Mouse (Mus musculus): ENCODE data around the gene Bmper. TPM values are rescaled to one million over a fixed set of nuclear protein-coding genes. Genes with fewer than 3 reads are reported as not detected.

Bmper gene
- not detected in 2 replicates for total RNA-seq (2014; fragmentation: Nextera tagmentation)
- not detected in 2 replicates for total RNA-seq (2017)

GRCm38 (mm10) chr9:23222841-23223548 is at the start of gene Bmper:
Gene Bmper (plus strand): TSS chr9:23223076.
- peak; percentile 67 for ATAC-seq (replicated peaks; ENCODE audit: poor library complexity, severe bottlenecking)

DNA sequence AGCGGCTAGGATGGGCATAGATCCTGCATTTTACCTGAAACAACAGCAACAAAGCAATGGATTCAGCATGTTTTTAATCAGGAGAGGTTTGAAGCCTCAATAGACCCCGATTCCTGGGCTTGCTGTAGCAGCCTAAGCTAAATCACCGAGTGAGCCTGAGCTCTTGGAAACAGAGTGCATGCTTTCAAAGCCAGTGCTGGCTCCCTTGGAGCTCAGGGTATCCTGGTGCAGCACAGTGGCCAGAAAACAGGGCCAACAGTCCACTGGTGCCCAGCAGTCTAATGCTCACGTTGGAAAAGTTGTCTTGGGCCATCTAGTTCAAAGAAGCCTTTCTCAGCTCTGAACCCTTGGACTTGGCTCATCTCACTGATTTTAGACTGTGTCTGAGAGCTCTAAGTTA is 45.4 kb upstream of the Bmper start:
- ATAC-seq (replicated peaks; ENCODE audit: poor library complexity, severe bottlenecking), result no peak

DNA sequence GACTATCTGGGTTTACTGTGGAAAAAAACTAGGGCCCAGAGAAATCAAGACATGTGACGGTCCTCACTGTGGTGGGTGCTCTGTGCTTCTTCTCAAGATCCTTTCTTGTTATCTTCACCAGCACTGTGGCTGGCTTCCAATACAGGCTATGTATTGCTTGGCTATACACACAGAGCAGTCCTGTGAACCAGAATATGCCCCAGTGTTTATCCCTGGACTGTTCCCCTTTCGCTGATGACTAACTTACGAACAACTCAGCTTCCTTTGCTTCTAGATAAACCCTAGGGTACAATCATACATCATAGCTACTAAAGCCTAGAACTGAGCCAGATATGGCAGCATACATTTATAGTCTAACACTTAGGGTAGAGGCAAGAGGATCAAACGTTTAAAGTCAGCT is 35.7 kb upstream of the Bmper start:
- ATAC-seq (replicated peaks; ENCODE audit: poor library complexity, severe bottlenecking), result no peak

GRCm38 (mm10) chr9:23188136-23188535 is 34.7 kb upstream of the Bmper start:
- ATAC-seq (replicated peaks; ENCODE audit: poor library complexity, severe bottlenecking), result no peak

DNA sequence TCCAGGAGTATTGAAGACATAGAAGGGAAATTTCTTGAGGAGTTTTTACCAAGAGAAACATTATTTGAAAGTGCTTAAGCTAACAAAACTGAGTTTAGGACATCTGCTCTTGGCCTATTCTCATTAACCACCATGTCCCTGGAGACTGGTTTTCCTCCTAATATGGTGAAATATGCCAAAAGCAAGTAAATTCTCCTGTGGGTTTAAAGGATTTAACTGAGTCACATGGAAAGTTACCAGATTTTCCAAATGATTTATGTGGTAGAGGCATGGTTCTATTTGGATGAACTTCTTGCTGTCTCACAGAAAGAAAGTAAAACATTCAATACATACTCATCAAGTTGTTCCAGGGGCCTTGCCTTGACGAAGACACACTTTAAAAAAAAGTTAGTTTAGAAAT is 31.9 kb upstream of the Bmper start:
- no peak for ATAC-seq (replicated peaks; ENCODE audit: poor library complexity, severe bottlenecking)

- no peak for ATAC-seq (replicated peaks; ENCODE audit: poor library complexity, severe bottlenecking)
Observed at GRCm38 (mm10) chr9:23191431-23191830, 31.4 kb upstream of the Bmper start.

DNA sequence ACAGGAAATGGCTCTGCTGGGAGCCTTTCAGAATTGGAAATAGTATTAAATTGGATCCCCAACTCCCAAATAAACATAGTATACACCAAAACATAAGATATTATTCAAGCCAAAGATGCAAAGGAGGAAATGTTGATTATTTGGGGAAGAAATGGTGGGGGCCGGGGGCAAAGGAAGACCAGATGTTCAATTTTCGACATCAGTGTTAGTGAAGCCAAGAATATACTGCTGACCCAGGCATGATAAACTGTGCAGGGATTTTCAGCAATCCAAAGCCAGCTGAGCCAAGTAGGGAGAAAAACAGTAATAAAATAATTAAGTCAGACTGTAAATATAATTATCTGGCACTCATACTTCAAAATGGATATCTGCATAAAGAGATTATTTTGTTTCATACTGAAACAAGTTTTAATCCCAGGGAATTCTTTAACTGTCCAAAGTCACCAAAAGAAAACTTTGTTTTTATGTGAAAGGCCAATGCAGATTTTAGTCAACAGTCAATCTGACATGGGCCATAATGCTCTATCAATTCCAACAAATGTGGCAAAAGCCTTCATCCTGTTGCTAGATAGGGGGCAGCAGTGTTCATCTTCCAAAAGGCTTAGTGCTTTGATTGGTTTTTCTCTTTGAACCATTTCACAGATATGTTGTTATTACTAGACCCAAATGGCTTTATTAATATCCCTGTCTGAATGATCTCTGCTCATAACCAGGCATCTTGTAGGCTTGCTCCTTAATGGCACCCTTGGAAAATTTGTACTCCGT is 30.1 kb upstream of the Bmper start:
- no peak for ATAC-seq (replicated peaks; ENCODE audit: poor library complexity, severe bottlenecking)

- ATAC-seq (replicated peaks; ENCODE audit: poor library complexity, severe bottlenecking), result no peak
Observed at GRCm38 (mm10) chr9:23198996-23199395, 23.9 kb upstream of the Bmper start.

- no peak for ATAC-seq (replicated peaks; ENCODE audit: poor library complexity, severe bottlenecking)
Observed at GRCm38 (mm10) chr9:23199841-23200240, 23.0 kb upstream of the Bmper start.

DNA sequence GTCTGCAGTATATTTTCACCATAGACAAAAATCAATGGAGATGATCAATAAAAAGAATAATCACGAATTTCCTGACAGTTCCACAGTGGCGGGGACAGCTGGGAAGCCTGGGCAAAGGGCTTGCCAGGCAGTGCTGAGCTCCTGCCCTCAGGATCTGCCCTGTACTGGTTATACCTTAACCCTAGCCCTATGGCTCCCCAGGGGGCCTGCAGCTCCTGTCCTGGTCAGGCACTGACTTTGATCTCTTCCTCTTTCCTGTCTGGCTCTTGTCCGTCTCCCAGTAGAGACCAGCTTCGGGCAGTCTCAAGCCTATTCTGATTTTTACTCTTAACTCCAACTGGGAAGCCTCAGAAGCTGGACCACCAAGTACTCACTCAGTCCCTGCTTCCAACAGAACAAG is 22.0 kb upstream of the Bmper start:
- no peak for ATAC-seq (replicated peaks; ENCODE audit: poor library complexity, severe bottlenecking)

- ATAC-seq (replicated peaks; ENCODE audit: poor library complexity, severe bottlenecking), result no peak
Observed at GRCm38 (mm10) chr9:23202431-23202830, 20.4 kb upstream of the Bmper start.

- ATAC-seq (replicated peaks; ENCODE audit: poor library complexity, severe bottlenecking), result no peak
Observed at GRCm38 (mm10) chr9:23204339-23205288, 18.3 kb upstream of the Bmper start.

DNA sequence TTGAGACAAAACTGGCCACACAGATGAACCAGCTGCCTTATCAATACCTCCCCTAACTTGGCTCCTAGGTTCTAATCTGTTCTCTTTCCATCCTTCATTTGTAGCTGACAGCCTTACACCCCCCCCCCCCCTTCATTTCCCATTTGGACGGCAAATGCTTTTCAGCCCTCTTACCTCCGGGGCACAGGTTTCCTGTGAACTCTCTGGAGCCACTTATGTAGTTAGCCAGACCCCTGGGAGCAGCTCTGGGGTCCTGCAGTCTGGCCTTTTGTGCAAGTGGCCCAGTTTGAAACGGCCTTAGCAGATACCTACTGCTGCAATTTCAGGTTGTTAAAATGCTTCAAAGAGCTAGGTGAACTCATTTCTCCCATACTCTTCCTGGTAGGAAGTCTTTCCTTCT is 17.6 kb upstream of the Bmper start:
- ATAC-seq (replicated peaks; ENCODE audit: poor library complexity, severe bottlenecking), result no peak

DNA sequence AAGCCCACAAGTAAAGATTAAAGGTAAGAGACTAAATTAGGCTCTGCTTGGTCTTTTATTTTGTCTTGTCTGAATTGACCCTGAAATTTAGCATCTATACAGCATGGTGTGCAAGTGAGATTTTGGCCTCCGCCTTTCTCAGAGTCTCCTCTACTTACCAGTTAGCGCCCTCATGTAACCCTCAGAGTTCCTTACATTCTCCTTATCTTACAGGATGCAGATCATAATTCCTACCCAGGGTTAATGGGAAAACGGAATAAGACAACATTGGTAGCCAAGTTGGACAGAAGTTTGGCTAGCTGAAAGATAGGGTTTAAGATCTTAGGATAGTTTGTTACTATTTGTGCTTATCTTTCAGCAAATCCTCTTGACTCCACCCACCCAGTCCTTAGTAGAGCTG is 17.1 kb upstream of the Bmper start:
- no peak for ATAC-seq (replicated peaks; ENCODE audit: poor library complexity, severe bottlenecking)

DNA sequence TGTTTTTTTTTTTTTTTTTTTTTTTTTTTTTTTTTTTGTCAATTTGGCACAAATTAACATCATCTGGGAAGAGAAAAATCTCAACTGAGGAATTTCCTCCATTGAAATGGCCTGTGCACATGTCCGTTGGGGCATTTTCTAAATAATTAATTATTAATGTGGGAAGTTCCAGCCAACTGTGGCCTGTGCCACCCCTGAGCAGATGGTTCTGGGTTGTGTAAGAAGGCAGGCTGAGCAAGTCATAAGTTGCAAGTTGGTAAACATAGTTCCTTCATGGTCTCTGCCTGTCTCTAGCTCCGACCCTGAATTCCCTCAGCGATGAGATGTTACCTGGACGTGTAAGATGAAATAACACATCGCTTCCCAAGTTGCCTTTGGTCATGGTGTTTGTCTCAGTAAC is 16.7 kb upstream of the Bmper start:
- no peak for ATAC-seq (replicated peaks; ENCODE audit: poor library complexity, severe bottlenecking)

GRCm38 (mm10) chr9:23212303-23212702 is 10.6 kb upstream of the Bmper start:
- ATAC-seq (replicated peaks; ENCODE audit: poor library complexity, severe bottlenecking), result peak; percentile 99

DNA sequence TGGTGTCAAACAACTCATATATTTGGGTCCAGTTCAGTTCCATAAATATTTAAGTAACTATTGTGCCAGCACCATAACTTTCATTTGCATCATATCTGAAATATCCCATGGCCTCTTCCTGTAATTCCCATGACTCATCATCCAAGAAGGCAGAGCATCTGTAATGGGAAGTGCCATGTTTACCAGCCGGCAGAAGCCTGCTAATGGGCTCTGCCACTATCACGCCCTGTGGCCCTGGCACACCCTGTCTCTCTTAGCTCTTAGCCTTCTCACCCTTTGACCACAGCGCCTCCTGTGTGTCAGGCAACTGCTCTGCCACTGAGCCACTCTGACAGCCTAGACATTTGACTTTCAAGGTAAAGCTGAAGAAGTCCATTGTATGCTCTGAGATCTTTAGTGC is 3.1 kb upstream of the Bmper start:
- peak; percentile 34; the same call in 1 of the 2 replicates for ATAC-seq (replicated peaks; ENCODE audit: poor library complexity, severe bottlenecking)

DNA sequence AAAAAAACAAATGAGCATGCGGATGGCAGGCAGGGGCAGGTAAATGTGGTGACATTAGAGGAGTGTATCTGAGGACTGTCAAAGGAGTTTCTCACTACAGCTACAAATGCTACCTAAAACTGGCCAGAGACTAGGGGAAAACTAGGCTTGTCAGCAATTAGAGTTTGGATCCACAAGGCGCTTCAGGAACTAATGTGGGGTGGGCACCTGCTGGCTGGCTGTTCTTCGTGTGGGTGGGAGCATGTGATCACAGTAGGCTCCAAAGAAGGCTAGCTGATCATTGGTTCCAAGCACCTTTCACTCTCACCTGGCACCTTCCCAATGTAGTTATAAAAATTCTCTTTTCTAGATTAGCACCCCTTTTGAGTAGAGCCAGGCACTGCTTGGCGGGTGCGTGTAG is 900 bp upstream of the Bmper start:
- no peak for ATAC-seq (replicated peaks; ENCODE audit: poor library complexity, severe bottlenecking)

GRCm38 (mm10) chr9:23222492-23222840 is 410 bp upstream of the Bmper start:
- ATAC-seq (replicated peaks; ENCODE audit: poor library complexity, severe bottlenecking), result peak; percentile 33

- ATAC-seq (replicated peaks; ENCODE audit: poor library complexity, severe bottlenecking), result no peak
Observed at GRCm38 (mm10) chr9:23223549-23224077, 737 bp downstream of the Bmper start.

Data from granulocyte monocyte progenitor cell, adult 5-6 weeks (primary cell).